Mouse (Mus musculus) layer of hippocampus, adult 9-10 months (tissue): ENCODE data around the gene Tmem123.

Experiments
- DNase-seq: peaks from one replicate; pipeline ENCODE4 v3.0.0; 2022; ENCODE audit warnings: low spot score

The Tmem123 gene

DNA sequence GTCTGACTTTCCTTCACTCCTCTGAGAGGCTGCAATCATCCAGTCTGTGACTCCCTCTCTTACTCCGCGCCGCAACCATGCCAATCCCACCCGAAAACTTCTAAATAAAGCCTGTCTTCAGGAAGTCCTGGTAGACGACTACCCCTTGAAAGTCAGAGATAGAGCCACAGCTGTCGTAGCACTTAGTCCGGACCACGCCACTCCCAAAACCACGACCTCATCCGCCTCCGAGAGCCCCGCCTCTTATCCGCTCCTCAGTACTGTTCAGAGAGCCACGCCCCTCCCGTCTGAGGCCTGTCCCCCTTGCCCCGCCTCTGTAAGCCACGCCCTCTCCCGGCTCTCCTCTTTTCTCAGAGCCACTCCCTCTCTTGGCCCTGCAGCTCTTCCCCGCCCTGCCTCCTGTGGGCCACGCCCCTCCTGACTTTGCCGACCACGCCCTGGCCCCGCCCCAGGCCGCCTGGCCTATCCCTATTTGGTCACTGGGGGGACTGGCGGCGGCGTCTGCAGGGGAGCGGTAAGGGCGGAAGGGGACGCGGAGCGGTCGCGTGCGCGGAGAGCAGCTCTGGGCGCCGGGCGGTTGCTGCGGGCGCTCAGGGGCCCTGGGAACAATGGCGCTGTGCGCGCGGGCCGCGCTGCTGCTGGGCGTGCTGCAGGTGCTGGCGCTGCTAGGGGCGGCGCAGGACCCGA lies at the start of gene Tmem123:
TSS of gene Tmem123 (plus strand) at position 428 of the 687 bp plus-strand sequence.
- DNase-seq: peak; percentile 93

DNA sequence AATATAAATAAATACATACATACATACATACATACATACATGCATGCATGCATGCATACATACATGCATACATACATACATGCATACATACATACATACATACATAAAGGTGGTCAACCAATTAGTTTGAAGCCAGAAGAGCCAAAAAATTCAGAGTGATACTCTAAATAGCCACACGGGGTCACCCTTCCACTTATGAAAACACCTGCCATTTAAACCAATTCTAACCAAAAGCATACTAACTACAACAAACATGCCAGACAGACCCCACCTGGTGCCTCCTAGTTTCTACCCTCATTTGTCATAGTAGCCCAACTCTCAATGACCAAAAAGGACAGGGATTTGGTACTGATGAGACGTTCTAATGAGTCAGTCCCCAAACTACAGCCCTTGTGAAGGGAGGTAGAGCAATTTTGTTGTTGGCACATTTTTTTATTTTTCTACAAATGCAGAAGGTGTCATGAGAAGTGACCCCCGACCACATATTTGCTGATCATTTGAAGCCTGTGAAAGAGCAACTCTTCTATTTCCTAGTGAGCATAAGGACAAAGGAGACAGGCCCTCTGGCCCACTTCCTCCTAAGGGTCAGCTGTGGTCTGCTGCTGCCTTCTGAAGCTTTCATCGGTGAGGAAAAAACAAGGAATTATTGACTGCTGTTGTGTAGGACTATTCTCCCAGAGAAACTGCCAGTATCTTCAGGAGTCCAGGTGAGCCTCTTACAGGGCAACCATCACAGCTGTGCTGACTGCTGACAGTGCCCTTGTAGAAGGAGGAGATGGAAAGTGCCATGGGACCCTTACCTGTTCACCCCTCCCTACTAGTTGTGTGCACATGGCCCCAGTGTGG lies 49.6 kb upstream of the Tmem123 start:
- peak; percentile 59 for DNase-seq

DNA sequence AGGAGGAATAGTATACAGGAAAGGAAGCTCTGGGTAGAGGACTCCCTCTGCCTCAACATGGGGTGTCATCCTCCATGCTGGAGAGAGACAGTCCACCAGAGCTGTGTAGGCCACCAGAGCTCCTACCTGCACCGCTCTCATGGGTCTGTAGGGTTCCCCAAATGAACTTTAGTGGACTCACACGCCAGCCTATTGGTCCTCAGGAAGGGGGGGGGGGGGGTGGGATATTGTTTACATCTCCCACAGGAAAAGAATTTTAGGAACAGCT lies 49.0 kb upstream of the Tmem123 start:
- no peak for DNase-seq

DNA sequence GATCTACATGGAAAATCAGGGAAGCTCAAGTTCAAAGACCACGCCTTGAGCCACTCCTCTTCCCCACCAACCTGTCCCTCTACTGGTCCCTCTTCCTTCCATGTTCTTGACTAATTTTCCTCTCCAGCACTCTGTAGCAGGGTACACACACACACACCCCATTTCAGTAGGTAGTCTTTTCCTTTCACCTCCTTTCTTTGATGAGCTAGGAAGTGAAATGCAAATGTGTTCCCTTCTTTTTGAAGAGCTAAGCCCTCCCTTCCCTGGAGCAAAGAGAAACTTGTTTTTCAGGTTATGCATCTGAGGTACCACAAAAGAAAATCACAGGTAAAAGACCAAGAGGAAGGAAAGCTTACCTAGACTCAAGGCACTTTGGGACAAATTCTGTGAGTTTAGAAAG lies 42.3 kb upstream of the Tmem123 start:
- DNase-seq: no peak

DNA sequence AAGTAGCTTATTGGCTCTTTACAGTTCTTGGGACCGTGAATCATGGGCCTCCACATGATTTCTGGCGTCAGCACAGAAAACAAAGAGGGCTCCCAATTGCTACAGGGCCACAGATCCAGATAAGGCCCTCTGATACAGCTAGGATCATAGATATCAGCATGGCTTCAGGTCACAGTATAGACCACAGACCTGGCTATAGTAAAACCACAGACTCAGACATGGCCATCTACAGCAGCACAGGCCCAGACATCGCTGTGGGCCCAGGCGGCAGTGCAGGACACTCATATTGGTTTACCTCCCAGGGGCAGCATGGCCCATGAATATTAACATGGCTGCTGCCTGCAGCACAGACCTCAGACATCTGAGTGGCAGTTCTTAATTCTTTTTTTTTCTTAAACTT lies 34.8 kb upstream of the Tmem123 start:
- DNase-seq: no peak

DNA sequence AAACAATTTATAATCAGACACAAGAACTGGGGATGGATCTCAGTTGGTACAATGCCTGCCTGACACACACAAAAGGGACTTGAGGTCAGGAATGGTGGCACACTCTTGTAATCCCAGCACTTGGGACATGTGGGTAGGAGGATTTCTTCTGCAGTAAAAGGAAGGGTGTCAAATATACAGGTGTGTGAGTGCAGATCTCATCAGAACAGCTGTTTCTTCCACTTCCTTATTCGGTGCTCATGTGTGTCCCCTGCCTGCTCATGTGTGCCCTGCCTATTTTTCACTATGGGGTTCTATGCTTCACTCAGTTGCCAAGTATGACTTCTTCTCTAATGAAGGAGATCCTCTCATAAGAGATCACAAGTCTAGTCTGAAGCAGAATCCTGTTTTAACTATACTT lies 21.1 kb upstream of the Tmem123 start:
- no peak for DNase-seq

DNA sequence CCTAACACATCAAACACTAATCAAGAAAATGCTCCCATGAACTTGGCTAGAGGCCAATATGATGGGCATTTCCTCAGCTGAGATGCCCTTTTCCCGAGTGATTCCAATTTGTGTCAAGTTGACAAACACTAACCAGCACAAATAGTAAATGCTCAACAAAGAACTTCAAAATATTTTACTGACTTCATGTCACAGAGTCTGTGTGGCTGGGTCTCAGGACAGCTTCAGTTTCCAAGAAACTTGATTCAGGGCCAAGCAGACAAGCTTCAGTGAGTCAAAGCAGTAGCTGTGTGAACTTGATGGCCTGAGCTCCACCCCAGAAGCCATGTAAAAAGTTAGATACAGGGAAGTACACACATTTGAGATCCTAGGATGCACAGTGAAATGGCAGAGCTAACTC lies 19.7 kb upstream of the Tmem123 start:
- DNase-seq: no peak

DNA sequence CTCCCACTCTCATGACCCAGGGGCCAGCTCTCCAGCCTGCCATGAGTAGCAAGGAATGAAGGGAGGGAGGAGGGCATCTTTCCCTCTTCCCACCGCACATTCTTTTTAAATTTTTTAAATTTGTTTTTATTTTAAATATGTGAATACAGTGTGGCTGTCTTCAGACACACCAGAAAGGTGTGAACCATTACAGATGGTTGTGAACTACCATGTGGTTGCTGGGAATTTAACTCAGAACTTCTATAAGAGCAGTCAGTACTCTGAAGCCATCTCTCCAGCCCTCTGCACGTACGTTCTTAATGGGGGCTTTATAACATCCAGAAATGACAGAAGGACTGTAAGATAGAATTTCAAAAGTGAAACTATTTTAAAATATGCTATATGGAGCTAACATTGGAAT lies 15.0 kb upstream of the Tmem123 start:
- no peak for DNase-seq

DNA sequence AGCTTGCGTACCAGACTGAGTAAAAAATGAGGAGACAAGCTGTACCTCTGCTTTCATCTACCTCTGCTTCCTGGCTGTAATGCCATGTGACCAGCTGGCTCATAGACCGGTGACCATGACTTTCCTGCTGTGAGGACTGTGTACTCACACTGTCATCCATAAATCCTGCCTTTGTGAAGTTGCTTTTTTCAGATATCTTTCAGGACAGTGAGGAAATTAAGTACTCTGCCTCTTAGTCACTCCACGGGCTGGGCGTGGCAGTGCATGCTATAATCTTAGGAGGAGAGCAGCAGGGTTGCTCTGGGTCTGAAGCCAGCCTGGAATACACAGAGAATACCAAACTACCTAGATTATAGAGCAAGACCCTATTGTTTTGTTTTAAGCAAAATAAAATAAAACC lies 14.3 kb upstream of the Tmem123 start:
- DNase-seq: no peak

DNA sequence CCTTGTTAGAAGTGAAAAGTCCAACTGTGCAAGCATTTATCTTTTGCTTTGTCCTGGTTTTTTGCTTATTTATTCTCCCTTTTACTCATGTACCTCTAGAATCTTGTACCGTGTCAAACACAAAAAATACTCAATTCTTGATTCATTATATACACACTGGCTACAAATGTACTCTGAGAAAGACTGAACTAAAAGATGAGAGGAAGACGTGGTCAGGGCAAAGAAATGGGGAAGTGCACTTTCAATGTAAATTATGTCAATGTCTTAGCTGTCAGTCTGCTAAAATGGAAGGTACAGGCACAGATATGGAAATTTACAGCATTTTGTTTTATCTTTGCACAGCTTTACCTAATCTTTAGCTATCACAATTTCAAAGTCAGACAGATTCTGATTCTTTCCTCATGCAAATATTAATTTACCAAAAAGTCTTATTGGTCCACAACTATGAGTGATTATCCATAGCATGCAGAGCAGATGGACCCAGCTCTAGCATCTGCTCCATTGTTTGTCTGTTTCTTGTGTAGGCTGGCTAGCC lies 7.9 kb upstream of the Tmem123 start:
- no peak for DNase-seq

DNA sequence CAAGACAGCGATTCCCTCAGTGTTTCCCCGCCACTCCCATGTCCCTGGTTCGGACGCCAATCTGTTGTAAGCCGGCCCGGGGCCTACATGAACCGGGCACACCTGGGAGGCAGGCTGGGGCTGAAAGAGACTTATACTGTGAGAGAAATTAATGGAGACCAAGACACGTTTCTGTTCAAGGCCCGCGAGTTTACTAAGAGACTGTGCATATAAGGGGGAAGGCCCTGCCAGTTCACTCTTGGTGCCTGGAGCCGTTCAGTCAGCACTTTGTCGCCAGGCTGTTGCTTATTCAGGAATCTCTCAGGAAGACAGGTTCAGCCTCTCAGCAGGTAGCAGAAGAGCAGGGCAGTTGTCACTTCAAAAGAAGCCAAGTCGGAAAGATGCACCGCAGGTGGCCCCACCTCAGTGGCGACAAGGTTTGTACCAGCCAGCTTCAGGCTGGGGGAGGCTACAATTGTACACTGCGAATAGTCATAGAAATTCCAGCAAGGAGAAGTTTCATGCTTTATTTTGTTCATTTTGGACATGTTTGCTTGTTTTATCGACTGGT lies 1.9 kb upstream of the Tmem123 start:
- DNase-seq: no peak

DNA sequence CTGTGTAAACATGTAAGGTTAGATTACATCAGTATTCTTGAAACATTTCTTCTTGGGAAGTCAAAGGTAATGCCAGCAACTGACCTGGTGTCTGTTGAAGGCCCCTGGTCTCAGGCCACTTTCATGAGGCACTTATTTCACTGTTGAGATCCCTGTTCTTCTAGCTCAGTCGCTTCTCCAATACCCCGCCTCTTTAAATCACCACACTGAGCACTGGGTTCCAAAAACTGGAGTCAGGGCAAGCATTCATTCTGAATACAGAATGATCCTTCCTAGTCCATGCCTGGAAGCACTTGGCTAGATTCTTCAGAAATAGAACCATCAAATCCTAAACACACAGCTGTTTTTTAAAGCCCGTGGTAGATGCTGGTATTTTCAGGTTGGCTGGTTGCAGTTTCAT lies 1.1 kb upstream of the Tmem123 start:
- no peak for DNase-seq

DNA sequence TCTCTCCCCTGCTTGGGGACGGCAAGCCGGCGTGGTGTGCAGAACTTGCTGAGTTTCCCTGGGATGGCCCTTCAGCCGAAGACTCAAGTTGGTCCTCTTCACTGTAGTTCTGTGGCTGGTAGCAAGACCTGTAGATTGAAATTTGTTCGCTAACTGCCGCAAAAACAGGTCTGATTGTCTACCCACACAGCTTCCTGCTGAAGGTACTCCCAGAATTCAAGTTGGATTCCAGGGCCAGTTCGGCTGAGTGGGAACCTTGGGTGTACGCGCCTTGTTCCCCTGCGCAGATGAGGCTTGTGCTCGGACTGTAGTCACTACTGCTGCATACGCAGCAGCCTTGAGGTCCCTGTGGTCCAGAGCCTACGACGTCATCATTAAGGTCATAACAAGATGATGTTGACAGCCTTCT lies 626 bp downstream of the Tmem123 start:
- DNase-seq: no peak

DNA sequence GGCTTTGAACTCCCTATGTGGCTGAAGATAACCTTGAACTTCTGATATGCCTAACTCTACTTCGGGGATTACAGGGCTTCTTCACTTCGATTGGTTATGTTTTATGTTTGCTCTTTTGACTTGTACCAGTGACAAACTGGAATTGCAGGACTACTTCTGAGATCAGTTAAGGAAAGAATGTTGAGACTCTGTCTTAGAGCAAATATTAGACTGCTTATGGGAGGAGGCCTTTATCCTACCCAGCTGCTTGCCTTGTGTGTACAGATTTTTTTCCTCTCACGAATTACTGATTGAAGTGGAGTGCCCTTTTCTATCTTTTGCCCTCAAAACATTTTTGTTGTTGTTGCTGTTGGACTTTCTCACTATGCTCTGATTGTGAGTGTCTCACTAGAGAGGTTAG lies 1.4 kb downstream of the Tmem123 start:
- DNase-seq: no peak

DNA sequence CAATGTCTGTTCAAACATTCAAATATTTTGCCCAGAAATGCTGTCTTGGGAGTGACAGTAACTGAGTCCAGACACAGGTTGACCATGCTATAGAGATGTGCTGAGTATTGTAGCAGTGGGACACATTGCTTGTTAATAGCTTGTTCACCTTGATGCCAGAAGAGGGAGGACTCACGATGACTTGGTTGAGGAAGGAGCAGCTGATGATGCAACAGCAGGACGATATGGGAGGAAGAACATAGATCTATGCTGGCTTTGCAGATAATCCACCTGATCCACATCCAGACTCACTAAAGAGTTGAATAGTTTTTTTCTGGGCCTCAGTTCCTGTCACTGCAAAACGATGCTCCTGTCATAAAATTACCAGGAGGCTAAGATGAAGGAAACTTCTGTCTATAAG lies 2.7 kb downstream of the Tmem123 start:
- no peak for DNase-seq

DNA sequence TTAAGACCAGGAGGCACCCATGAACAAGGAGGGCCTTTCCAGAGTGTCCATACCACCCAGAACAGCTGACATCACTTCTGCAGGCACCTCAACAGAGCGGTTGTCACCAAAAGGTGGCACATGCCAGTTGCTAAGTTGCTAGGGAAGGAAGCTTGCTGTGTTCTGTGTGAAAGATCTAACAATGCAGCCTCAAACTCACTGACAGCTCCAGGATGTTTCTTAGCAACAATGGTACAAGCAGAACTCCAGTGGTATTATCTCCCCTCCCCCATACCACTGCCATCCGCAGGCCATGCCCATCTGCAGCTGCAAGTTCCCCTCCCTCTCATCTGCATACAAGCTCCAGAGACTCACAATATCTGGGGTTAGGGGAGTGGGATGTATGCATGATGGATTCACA lies 3.7 kb downstream of the Tmem123 start:
- no peak for DNase-seq

DNA sequence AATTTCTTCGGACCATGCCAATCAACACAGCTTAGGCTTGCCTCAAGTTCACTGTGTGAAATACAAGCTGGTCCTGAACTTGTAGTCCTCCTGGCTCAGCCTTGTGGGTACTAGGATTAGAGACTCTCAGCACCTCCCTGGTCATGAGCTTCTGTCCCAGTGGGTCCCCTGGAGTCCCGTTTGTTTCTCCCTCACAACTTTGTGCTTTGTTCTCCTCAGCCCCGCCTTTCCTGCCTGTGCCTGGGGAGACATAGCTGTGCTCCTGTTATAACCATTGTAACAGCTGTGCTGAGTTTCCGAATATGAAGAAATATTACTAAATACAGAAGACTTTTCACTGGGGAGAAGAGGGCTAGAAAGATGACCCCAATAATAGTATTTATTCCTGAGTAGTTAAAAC lies 5.2 kb downstream of the Tmem123 start:
- no peak for DNase-seq

DNA sequence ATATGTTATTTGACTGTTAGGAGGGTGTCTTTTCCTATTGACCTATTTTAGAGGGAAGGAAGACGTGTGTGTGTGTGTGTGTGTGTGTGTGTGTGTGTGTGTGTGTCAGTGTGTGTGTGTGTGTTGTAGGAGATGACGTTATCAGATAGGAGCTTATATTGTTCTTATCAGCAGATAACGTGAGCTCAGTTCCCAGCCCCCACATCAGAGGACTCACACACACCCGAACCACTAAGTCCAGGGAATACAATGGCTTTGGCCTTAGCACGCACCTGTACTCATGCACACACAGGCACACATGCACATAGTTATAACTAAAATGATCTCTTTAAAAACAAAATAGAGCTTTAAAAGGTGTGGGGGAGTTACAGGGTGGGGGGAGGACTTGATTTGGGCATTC lies 5.7 kb downstream of the Tmem123 start:
- DNase-seq: no peak

DNA sequence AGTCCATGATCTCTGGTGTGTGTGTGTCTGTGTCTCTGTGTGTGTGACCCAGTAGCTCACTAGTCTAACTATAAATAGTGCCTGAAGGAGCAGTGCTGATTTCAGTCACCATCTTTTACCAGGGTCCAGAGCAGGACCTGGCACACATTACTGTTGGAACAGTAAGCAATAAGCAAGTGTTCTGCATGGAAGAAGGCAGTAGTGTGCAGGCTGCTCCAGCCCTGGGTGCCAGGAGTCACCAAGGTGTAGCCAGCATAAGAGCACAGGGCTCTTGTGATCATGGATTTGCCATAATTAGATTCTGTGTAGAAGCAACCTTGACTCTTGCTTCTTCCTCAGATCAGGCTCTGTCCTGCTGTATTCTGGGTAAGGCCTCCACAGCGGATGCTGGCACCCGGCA lies 8.5 kb downstream of the Tmem123 start:
- DNase-seq: no peak

DNA sequence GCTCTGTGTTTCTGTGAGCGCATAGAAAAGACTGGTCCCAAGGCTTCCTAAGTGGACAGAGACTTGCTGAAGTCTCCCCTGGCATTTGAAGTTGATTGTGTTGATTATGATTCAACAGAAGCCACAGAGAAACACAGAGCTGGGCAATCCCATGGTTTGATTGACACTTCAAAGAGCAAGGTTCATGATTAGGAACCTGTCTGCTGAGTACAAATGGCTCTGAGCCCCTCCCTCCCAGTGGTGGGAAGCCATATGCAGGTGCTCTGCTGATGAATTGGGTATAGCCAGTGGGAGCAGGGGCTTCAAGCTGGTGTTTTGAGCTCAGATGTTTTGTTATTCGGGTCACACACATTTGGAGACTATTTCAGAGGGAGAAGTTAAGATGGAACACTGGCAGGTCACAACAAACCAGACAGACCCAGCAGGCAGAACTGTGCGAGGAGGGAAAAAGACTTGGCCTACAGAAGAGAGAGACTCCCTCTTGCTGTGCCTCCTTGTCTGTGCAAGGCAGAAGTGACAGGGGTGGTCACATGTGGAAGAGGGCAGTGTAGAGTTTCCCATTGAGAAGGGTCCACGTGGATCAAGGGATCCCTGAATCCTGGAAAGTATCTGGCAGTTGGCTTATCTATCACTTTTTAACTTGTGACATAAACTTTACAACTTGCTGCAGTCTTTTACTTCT lies 9.1 kb downstream of the Tmem123 start:
- no peak for DNase-seq

DNA sequence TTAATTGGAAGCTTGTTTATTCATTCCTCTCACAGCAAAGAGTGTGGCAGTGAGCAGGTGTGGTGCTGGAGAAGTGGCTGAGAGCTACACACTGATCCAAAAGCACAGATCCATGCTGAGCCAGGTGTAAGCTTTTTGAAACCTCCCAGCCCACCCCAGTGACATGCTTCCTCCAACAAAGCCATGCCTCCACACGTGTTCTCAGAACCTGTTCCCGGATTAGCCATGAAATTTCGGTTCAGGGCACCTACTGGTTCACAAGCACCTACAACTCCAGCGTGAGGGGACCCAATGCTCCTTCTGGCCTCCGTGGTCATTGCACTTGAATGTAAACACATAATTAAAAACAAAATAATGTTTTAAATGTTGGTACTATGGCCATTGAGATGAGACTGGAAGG lies 9.8 kb downstream of the Tmem123 start:
- no peak for DNase-seq

DNA sequence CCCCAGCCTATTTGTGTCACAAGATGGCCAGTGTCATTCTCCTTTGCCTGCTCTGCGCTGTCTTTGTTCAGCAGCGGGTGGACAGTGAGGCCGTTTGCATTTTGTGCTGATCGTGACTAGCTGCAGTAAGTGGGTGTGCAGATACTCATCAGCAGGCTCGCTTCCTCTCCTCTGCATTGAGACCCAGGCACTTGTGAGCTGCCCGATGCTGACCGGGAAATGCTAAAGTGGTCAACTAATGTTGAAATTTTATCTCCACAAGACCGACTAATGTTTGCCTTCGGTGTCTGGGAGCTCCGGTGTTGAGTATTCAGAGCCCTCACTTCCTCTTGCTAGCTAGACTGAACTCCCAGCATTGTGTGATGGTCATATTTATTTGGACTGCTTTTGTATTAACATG lies 10.7 kb downstream of the Tmem123 start:
- DNase-seq: no peak

DNA sequence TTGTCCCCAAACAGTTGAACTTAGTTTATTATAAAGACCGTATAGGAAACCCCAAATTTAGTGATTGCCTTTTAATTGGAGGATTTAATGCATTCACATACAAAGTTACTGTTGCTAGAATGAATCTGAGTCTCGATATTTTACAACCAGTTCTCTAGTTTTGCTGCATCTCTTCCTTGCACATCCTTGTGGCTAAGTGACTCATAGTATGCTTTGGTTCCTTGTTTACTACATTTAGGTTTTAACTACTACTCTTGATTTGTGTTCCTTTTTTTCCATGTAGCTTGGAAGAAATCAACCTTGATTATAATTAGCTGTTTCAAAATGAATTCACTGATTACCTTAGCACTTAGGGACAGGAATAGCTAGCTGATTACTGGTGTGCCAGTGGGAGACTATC lies 11.2 kb downstream of the Tmem123 start:
- no peak for DNase-seq
